Mouse (Mus musculus): ENCODE results near the gene Ppp1r14c. TPM values are rescaled to one million over a fixed set of nuclear protein-coding genes. Genes with fewer than 3 reads are reported as not detected.

The Ppp1r14c gene
- polyA plus RNA-seq, 1 experiment from 2014 or later = 0.08 TPM

DNA sequence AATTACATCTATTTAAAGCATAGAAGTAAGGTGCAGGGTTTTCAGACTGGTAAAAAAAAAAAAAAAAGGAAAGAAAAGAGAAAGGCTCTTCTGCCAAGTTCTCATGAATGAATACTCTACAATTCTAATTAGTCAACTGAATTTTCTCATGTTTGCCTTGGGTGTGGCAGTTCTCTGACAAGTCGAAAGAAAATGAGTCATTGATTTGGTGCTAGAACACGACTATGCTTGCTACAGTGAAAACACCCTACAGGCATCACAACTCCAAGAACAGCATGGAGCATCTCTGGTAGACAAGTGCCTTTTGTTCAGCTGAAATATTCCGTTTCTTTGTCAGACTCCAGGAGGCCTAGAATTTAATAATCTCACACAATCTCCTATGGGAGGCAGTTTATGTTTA, 17.3 kb downstream of the Ppp1r14c start:
- Histone ChIP-seq H3K4me3 (ENCODE audit: low read depth, low read length) (no peak overlapping the region), H3K4me2 (ENCODE audit: low read depth, low read length) (no peak overlapping the region), H3K9ac (replicated peaks) (no peak overlapping the region), H3K4me1 (ENCODE audit: insufficient read depth) (no peaks in the 10 kb centered on the region), H3K36me3 (replicated peaks; ENCODE audit: insufficient read depth, low read length) (no peaks in the 10 kb centered on the region), H3K9me3 (ENCODE audit: low read length) (no peaks in the 10 kb centered on the region), H3K27me3 (ENCODE audit: insufficient read depth, low read length) (no peaks in the 10 kb centered on the region), H3K27ac (ENCODE audit: low read depth) (no peak overlapping the region)
- ATAC-seq = no peak
- WGBS (ENCODE audit: insufficient replicate concordance) = 61% methylated on average over 3 of the region's 3 CpGs
- no peak for TF ChIP-seq CTCF (IDR thresholded peaks at IDR 0.05; ENCODE audit: low read depth)
- TF ChIP-seq EP300 (IDR thresholded peaks at IDR 0.05; ENCODE audit: low read depth) = no peak
- no peak for DNase-seq

DNA sequence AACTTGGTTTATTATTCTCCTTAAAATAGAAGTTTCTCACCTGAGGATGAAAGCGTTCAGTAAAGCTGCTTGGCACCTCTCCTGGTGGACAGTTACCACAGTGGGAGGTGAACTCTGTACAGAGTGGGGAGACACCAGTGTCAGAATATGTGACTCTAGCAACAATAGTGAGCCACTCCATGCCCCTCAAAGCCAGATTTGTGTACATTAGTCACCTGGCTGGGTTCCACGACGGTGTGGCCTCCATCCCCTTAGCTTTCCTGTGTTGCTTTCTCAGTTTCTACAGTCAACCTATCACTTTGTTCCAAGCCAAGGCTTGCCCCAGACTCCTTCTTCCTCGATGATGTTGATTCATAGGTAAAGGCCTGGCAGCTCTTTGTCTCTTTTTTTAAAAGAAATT, 26.4 kb downstream of the Ppp1r14c start:
- DNase-seq = no peak
- Histone ChIP-seq H3K4me1 (ENCODE audit: insufficient read depth) (no peaks in the 10 kb centered on the region), H3K9me3 (ENCODE audit: low read length) (no peaks in the 10 kb centered on the region), H3K4me3 (ENCODE audit: low read depth, low read length) (no peak overlapping the region), H3K36me3 (replicated peaks; ENCODE audit: insufficient read depth, low read length) (no peaks in the 10 kb centered on the region), H3K27ac (ENCODE audit: low read depth) (no peak overlapping the region), H3K27me3 (ENCODE audit: insufficient read depth, low read length) (no peaks in the 10 kb centered on the region), H3K4me2 (ENCODE audit: low read depth, low read length) (no peak overlapping the region), H3K9ac (replicated peaks) (no peak overlapping the region)
- 76% methylated on average over 4 of the region's 4 CpGs for WGBS (ENCODE audit: insufficient replicate concordance)
- TF ChIP-seq EP300 (IDR thresholded peaks at IDR 0.05; ENCODE audit: low read depth) (no peak), CTCF (IDR thresholded peaks at IDR 0.05; ENCODE audit: low read depth) (no peak)
- ATAC-seq = no peak

DNA sequence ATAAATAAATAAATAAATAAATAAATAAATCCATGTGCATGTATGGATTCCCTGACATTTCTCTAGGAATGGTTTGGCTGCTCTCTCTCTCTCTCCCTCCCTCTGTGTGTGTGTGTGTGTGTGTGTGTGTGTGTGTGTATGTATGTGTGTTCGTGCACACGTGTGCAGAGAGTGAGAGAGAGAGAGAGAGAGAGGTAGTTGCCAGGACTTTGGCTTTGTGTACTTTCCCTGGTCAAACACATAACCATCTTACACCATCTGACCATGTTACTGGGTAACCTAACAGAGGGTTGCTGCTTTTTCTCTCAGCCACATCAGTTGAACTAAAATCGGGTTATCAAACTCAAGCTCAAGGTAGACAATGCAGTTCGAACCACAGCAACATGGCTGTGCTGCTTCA, 27.7 kb downstream of the Ppp1r14c start:
- no peak for DNase-seq
- 60% methylated on average over 4 of the region's 4 CpGs for WGBS (ENCODE audit: insufficient replicate concordance)

DNA sequence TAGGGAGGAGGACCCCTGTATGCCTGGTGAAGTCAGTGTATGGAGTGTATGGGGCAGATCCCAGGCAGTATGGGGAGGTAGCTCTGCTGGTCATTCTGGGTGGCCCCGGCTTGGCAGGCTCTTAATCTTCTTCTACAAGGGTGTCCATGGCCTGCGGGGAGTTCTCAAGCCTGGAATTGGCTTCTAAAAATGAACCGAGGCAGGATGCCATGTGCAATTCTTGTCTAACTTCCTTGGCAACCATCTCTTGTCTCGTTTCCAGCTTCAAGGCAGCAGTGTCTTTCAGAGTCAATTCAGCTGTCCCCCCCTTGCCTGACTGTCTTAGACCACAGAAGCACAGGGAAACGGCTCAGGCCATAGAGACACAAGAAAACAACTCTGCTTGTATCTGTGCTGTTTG, 28.3 kb downstream of the Ppp1r14c start:
- ATAC-seq = no peak
- WGBS (ENCODE audit: insufficient replicate concordance) = 67% methylated on average over 5 of the region's 5 CpGs

More for the DNA sequence above, 27.7 kb downstream of the Ppp1r14c start:
- Histone ChIP-seq H3K9me3 (ENCODE audit: low read length) (no peaks in the 10 kb centered on the region), H3K4me3 (ENCODE audit: low read depth, low read length) (no peak overlapping the region), H3K9ac (replicated peaks) (no peak overlapping the region), H3K27me3 (ENCODE audit: insufficient read depth, low read length) (no peaks in the 10 kb centered on the region), H3K4me2 (ENCODE audit: low read depth, low read length) (no peak overlapping the region), H3K27ac (ENCODE audit: low read depth) (no peak overlapping the region), H3K4me1 (ENCODE audit: insufficient read depth) (no peaks in the 10 kb centered on the region), H3K36me3 (replicated peaks; ENCODE audit: insufficient read depth, low read length) (no peaks in the 10 kb centered on the region)
- ATAC-seq = peak; percentile 94
- TF ChIP-seq CTCF (IDR thresholded peaks at IDR 0.05; ENCODE audit: low read depth) = no peak
- TF ChIP-seq EP300 (IDR thresholded peaks at IDR 0.05; ENCODE audit: low read depth) = no peak

DNA sequence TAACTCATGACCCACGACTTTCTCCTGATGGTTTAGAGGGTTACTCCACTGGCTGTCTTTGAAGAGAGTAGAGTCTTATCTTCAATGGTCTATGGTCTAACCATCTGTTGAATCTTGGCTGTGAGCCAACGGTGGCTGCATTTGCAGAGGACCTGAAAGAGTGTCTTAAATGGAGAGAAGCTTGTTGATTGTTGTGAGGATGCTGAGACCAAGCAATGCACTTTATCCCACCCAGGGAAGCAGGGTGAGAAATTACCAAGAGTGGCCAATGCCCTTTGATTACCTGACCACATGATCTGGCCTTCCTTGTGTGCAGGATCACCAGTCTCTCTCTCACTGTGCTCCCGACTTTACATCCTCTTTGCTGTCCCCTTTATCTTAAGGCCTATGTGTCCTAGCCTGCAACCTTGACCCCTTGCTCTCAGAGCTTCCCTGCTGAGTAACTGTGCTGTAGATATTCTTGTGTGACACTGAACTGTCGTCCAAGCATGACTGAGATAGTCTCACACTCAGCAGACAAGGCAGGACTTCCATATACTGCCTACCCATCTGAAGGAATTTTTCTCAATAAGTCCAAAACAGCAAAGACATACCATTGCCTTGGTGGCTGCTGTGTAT, 28.9 kb downstream of the Ppp1r14c start:
- H3K36me3 ChIP-seq (replicated peaks; ENCODE audit: insufficient read depth, low read length) = no peaks in the 10 kb centered on the region
- no peaks in the 10 kb centered on the region for H3K4me1 ChIP-seq (ENCODE audit: insufficient read depth)
- H3K4me3 ChIP-seq (ENCODE audit: low read depth, low read length) = no peak overlapping the region
- no peak overlapping the region for H3K27ac ChIP-seq (ENCODE audit: low read depth)
- H3K9me3 ChIP-seq (ENCODE audit: low read length) = no peaks in the 10 kb centered on the region
- no peaks in the 10 kb centered on the region for H3K27me3 ChIP-seq (ENCODE audit: insufficient read depth, low read length)
- no peak overlapping the region for H3K9ac ChIP-seq (replicated peaks)
- DNase-seq (no peak), ATAC-seq (no peak)
- no peak for TF ChIP-seq EP300 (IDR thresholded peaks at IDR 0.05; ENCODE audit: low read depth)
- TF ChIP-seq CTCF (IDR thresholded peaks at IDR 0.05; ENCODE audit: low read depth) = no peak
- WGBS (ENCODE audit: insufficient replicate concordance) = 48% methylated on average over 4 of the region's 4 CpGs
- H3K4me2 ChIP-seq (ENCODE audit: low read depth, low read length) = no peak overlapping the region

More for the DNA sequence above, 28.3 kb downstream of the Ppp1r14c start:
- Histone ChIP-seq H3K4me3 (ENCODE audit: low read depth, low read length) (no peak overlapping the region), H3K9ac (replicated peaks) (no peak overlapping the region), H3K9me3 (ENCODE audit: low read length) (no peaks in the 10 kb centered on the region), H3K4me2 (ENCODE audit: low read depth, low read length) (no peak overlapping the region), H3K27me3 (ENCODE audit: insufficient read depth, low read length) (no peaks in the 10 kb centered on the region), H3K4me1 (ENCODE audit: insufficient read depth) (no peaks in the 10 kb centered on the region), H3K27ac (ENCODE audit: low read depth) (no peak overlapping the region), H3K36me3 (replicated peaks; ENCODE audit: insufficient read depth, low read length) (no peaks in the 10 kb centered on the region)
- no peak for DNase-seq
- TF ChIP-seq CTCF (IDR thresholded peaks at IDR 0.05; ENCODE audit: low read depth) = no peak
- TF ChIP-seq EP300 (IDR thresholded peaks at IDR 0.05; ENCODE audit: low read depth) = no peak

DNA sequence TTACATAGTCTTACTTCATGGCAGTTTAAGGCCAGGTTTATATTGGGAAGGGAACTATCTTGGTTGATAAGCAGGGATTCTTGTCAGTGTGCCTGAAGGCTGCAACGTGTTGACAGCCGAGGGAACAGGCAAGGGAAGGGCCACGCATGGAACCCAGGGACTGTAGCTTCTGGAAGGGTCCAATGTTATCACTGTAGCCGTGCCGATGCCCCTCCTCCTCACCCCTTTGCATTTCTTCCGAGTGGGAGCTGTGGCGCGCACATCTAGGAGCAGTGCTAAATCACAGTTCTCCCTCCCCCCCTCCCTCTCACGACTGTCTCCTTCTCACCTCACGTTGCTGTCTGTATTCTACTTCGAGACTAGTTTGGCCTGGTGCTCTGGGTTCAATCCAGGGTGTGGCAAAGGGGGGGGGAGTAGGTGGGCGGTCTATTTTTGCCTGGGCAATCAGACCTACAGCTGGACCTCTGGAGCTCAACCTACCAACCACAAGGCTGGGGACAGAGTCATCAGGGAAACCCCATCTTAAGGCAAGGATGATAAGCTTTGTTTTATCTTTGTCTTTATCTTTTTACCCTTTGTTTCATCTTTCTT, 29.6 kb downstream of the Ppp1r14c start:
- WGBS (ENCODE audit: insufficient replicate concordance) = 62% methylated on average over 11 of the region's 12 CpGs
- no peak overlapping the region for H3K4me2 ChIP-seq (ENCODE audit: low read depth, low read length)
- DNase-seq = no peak
- no peaks in the 10 kb centered on the region for H3K36me3 ChIP-seq (replicated peaks; ENCODE audit: insufficient read depth, low read length)
- no peak for ATAC-seq
- no peak overlapping the region for H3K27ac ChIP-seq (ENCODE audit: low read depth)
- no peaks in the 10 kb centered on the region for H3K27me3 ChIP-seq (ENCODE audit: insufficient read depth, low read length)
- no peaks in the 10 kb centered on the region for H3K9me3 ChIP-seq (ENCODE audit: low read length)
- no peaks in the 10 kb centered on the region for H3K4me1 ChIP-seq (ENCODE audit: insufficient read depth)
- no peak overlapping the region for H3K9ac ChIP-seq (replicated peaks)
- no peak overlapping the region for H3K4me3 ChIP-seq (ENCODE audit: low read depth, low read length)
- TF ChIP-seq CTCF (IDR thresholded peaks at IDR 0.05; ENCODE audit: low read depth) (no peak), EP300 (IDR thresholded peaks at IDR 0.05; ENCODE audit: low read depth) (no peak)

Data from liver, postnatal 0 days (tissue).